Mouse (Mus musculus): ENCODE measurements at regions not wholly inside any gene's neighbourhood (a gene's known extent, or its start where the extent isn't known, plus 50 kb on each side); places are given as distances from the start of the nearest gene placed in this dataset.
A peak's percentile ranks its signal among the peaks of the same experiment; 100 is the strongest.

DNA sequence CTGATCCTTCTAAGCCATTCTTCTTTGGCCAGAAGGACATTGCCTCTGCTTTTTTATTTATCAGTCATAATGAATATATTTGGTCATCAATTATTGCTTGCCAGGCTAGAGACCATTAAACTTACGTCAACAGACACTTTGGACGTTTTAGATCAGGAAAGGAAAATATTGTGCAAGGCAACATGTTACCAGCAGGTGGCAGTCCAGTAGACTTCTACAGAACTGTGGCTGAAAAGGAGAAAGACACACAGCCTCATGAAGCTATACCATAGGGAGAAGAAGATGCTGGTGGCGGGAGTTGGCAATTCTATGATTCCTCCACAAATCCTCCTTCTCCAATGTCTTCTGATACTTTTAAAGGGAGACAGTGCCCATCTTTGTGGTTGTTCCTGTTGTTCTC lies 471.7 kb downstream of the Kcnj2 start:
- H3K9ac ChIP-seq (replicated peaks): no peak overlapping the region
- 18% methylated on average over 3 of the region's 3 CpGs for WGBS
- no peak for ATAC-seq (ENCODE audit: low FRiP score)

DNA sequence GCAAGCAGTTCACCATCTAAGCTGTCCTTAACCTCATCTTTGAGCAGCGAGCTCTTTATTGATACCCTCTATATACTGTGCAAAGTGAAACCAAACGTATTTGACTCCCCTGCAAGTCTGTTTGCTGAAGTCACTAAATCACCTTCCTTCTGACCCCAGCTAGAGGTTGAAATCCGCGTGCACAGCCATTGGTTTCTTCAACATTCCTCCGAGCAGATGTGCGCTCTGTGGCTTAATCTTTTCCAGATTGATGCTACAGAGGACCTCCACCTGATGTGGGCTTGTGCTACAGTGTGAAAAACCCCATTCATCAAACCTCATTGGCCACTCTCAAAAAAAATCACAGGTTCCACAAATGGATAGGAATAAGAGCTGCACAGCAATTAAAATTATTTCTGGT lies 474.0 kb downstream of the Kcnj2 start:
- Histone ChIP-seq H3K27me3 (replicated peaks) (0 out of 2 replicates have a peak, but pooled peaks cover 6% of the 10 kb centered on the region), H3K4me1 (peaks cover 5% of the 10 kb centered on the region; the same call in 1 of the 2 replicates), H3K9ac (replicated peaks) (no peak overlapping the region), H3K9me3 (replicated peaks) (no peaks in the 10 kb centered on the region), H3K4me3 (replicated peaks) (no peak overlapping the region), H3K4me2 (no peak overlapping the region), H3K27ac (replicated peaks) (no peak overlapping the region), H3K36me3 (no peaks in the 10 kb centered on the region)
- ATAC-seq (ENCODE audit: low FRiP score): no peak
- WGBS: 76% methylated on average over 6 of the region's 6 CpGs

More for the DNA sequence above, 471.7 kb downstream of the Kcnj2 start:
- H3K4me1 ChIP-seq: peaks cover 5% of the 10 kb centered on the region; the same call in 1 of the 2 replicates
- 0 out of 2 replicates have a peak, but pooled peaks cover 9% of the 10 kb centered on the region for H3K27me3 ChIP-seq (replicated peaks)
- H3K27ac ChIP-seq (replicated peaks): no peak overlapping the region
- H3K4me2 ChIP-seq: no peak overlapping the region
- H3K4me3 ChIP-seq (replicated peaks): no peak overlapping the region
- no peaks in the 10 kb centered on the region for H3K9me3 ChIP-seq (replicated peaks)
- H3K36me3 ChIP-seq: no peaks in the 10 kb centered on the region

DNA sequence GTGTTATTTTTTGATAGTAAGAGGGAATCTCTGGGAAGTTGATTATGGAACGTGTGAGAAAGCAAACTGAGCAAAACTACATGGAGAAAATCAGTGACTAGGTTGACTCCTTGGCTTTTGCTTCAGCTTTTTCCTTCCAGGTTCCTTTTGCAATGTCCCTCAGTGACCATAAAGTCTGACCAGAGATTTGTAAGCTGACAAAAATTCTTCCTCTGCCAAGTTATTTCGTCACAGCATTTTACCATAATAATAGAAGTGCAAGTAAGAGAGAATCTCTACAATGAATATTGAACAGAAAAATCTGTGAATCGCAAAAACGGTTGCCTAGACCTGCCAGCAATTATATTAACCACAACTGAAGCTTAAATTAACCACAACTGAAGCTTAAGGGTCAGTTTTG lies 479.3 kb downstream of the Kcnj2 start:
- WGBS: 87% methylated on average over 4 of the region's 4 CpGs

DNA sequence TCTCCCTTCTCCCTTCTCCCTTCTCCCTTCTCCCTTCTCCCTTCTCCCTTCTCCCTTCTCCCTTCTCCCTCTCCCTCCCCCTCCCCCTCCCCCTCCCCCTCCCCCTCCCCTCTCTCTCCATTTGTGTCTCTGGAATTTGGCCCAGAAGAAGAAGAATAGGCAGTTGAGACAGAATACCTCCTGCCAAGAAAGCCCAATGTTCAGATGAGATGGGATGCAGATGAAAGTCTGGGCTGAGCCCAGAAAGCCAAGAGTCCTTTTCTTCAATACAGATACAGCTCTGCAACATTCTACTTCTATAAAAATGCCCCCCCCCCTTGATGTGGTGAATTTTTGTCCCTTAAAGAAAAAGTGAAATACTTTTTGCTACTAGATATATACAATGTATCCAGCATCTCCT lies 489.2 kb downstream of the Kcnj2 start:
- no peak for ATAC-seq (ENCODE audit: low FRiP score)
- H3K27me3 ChIP-seq (replicated peaks): no peaks in the 10 kb centered on the region
- no peak overlapping the region for H3K27ac ChIP-seq (replicated peaks)
- no peaks in the 10 kb centered on the region for H3K9me3 ChIP-seq (replicated peaks)
- H3K36me3 ChIP-seq: no peaks in the 10 kb centered on the region
- no peak overlapping the region for H3K4me3 ChIP-seq (replicated peaks)
- no peak overlapping the region for H3K9ac ChIP-seq (replicated peaks)
- no peak overlapping the region for H3K4me2 ChIP-seq
- no peaks in the 10 kb centered on the region for H3K4me1 ChIP-seq

More for the DNA sequence above, 479.3 kb downstream of the Kcnj2 start:
- Histone ChIP-seq H3K36me3 (no peaks in the 10 kb centered on the region), H3K4me1 (no peaks in the 10 kb centered on the region), H3K4me3 (replicated peaks) (no peak overlapping the region), H3K27me3 (replicated peaks) (no peaks in the 10 kb centered on the region), H3K4me2 (no peak overlapping the region), H3K9me3 (replicated peaks) (no peaks in the 10 kb centered on the region), H3K9ac (replicated peaks) (no peak overlapping the region), H3K27ac (replicated peaks) (no peak overlapping the region)
- no peak for ATAC-seq (ENCODE audit: low FRiP score)

DNA sequence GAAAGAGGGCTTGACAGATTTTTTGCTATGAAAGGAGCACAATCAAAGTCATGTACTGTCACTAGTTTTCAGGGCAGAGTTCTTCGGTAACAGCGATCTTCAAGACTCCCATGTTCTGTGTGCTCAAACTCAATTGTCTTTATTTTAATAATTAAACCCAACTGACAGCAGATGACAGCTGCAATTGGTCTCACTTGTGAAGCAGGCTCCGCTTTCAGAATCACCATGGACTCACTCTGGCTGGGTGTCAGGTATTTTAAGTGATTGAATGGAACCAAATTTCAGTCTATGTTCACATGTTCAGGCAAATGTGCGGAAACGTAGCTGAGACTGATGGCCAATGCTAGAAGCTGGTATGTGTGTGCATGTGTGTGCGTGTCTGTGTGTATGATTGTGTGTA lies 489.7 kb downstream of the Kcnj2 start:
- ATAC-seq (ENCODE audit: low FRiP score): no peak
- no peak overlapping the region for H3K27ac ChIP-seq (replicated peaks)
- WGBS: 78% methylated on average over 6 of the region's 6 CpGs

DNA sequence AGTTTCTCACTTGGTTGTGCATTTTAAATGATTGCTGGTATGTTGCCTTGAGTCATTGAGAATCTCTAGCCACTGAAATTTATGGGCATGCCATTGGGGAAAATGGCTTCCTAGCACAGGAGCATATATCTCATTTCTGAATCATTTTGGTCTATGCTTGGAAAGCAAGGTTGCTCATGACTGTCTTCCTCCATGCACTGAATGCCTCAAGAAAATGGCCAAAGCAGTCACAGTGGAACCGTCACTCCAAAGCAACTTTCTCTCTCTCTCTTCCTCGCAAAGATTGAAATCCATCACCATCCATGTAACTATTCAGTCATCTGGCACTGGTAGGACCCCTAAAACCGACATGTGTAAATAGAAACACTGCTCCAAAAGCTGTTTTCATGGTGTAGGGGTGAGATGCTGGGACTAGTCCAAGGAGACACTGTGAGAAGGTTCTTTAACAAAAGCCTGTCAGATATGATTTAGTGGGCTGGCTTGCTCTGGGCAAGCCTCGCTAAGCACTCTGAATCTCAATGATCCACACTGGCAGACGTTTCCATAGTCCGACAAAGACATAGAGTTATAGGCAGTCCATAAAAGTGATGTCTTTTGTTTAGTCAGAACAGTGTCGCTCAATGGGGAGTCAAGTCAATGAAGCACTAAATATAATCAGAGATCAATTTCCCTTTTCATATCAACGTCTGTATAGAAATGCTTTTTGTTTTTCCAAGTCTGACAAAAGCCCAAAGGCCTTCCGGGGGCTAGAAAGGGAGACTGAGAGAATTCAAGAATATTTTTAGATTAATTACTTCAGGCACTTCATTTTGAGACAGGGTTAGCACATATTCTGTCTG lies 492.6 kb downstream of the Kcnj2 start:
- no peak overlapping the region for H3K4me3 ChIP-seq (replicated peaks)
- no peak overlapping the region for H3K9ac ChIP-seq (replicated peaks)
- no peak overlapping the region for H3K27ac ChIP-seq (replicated peaks)
- H3K36me3 ChIP-seq: no peaks in the 10 kb centered on the region
- 12% methylated on average over 9 of the region's 9 CpGs for WGBS
- H3K27me3 ChIP-seq (replicated peaks): no peaks in the 10 kb centered on the region
- no peak overlapping the region for H3K4me2 ChIP-seq
- no peaks in the 10 kb centered on the region for H3K4me1 ChIP-seq
- H3K9me3 ChIP-seq (replicated peaks): no peaks in the 10 kb centered on the region
- no peak; the same call in 1 of the 2 replicates for ATAC-seq (ENCODE audit: low FRiP score)

More for the DNA sequence above, 489.7 kb downstream of the Kcnj2 start:
- H3K4me3 ChIP-seq (replicated peaks): no peak overlapping the region
- H3K4me1 ChIP-seq: no peaks in the 10 kb centered on the region
- no peak overlapping the region for H3K4me2 ChIP-seq
- H3K9me3 ChIP-seq (replicated peaks): no peaks in the 10 kb centered on the region
- no peak overlapping the region for H3K9ac ChIP-seq (replicated peaks)
- H3K36me3 ChIP-seq: no peaks in the 10 kb centered on the region
- no peaks in the 10 kb centered on the region for H3K27me3 ChIP-seq (replicated peaks)

DNA sequence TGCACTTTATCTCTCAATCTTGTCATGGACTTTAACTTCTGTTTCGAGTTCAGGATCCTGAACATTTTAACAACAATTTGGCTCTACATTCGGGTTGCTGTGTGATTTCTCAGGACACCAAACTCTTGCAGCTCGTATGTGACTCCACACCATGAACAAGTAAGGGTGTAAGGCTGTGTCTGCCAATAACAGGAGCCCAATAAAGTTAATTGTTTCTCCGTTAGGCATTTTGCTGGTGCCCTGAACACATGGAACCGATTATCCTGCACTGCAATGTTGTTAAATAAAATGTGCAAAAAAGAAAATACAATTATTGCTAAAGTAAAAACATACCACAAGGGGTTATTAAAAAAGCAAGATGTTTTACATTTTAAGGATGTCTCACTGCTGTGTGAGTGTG lies 497.2 kb downstream of the Kcnj2 start:
- no peak for ATAC-seq (ENCODE audit: low FRiP score)
- H3K27ac ChIP-seq (replicated peaks): no peak overlapping the region
- H3K36me3 ChIP-seq: no peaks in the 10 kb centered on the region
- WGBS: 50% methylated on average over 5 of the region's 5 CpGs
- H3K4me3 ChIP-seq (replicated peaks): no peak overlapping the region
- H3K9ac ChIP-seq (replicated peaks): no peak overlapping the region
- no peaks in the 10 kb centered on the region for H3K4me1 ChIP-seq
- no peak overlapping the region for H3K4me2 ChIP-seq
- H3K27me3 ChIP-seq (replicated peaks): no peaks in the 10 kb centered on the region
- H3K9me3 ChIP-seq (replicated peaks): no peaks in the 10 kb centered on the region

DNA sequence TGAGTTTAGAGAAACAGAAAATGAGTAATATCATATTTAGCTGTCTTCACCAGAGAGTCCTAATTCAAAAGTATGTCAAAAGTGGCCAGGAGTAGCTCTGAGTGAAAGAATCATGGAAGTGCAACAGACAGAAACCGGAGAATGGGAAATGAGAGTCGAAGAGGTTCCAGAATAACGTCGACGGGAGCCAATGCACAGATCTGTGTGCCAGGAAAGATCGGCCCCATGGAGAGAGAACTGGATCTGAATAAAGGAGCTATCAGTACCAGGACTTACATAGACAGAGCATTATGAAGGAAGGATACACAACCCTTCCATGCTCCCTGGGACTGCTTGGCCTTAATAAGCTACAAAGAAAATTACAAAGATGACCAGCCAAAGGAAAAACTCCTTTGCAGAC lies 502.1 kb downstream of the Kcnj2 start:
- H3K4me1 ChIP-seq: no peaks in the 10 kb centered on the region
- H3K36me3 ChIP-seq: no peaks in the 10 kb centered on the region
- 88% methylated on average over 6 of the region's 6 CpGs for WGBS
- H3K27me3 ChIP-seq (replicated peaks): no peaks in the 10 kb centered on the region
- no peak overlapping the region for H3K9ac ChIP-seq (replicated peaks)
- H3K27ac ChIP-seq (replicated peaks): no peak overlapping the region
- no peaks in the 10 kb centered on the region for H3K9me3 ChIP-seq (replicated peaks)
- no peak overlapping the region for H3K4me2 ChIP-seq
- no peak overlapping the region for H3K4me3 ChIP-seq (replicated peaks)
- ATAC-seq (ENCODE audit: low FRiP score): no peak

DNA sequence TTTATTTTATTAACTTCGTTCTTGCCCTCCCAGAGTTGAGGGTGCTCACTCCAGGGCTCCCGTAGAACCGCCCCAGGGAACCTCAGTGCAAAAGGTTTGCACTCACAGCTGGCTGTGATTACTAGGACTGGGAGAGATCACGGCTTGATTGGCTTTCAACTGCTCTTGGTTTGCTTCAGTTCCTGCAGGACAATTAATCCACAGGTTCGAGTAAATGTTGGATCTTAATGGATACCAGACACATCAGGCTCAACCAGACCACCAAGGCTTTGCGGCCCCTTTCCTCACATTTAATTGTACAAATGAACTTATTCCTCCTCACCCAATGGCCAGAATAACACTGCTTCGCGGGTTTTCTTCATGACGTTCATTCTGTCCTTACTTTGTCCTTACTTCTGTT lies 502.9 kb downstream of the Kcnj2 start:
- no peak for ATAC-seq (ENCODE audit: low FRiP score)
- Histone ChIP-seq H3K27ac (replicated peaks) (no peak overlapping the region), H3K4me2 (no peak overlapping the region), H3K27me3 (replicated peaks) (no peaks in the 10 kb centered on the region), H3K4me3 (replicated peaks) (no peak overlapping the region), H3K36me3 (no peaks in the 10 kb centered on the region), H3K4me1 (no peaks in the 10 kb centered on the region), H3K9me3 (replicated peaks) (0 out of 2 replicates have a peak, but pooled peaks cover 4% of the 10 kb centered on the region), H3K9ac (replicated peaks) (no peak overlapping the region)
- 86% methylated on average over 9 of the region's 9 CpGs for WGBS

DNA sequence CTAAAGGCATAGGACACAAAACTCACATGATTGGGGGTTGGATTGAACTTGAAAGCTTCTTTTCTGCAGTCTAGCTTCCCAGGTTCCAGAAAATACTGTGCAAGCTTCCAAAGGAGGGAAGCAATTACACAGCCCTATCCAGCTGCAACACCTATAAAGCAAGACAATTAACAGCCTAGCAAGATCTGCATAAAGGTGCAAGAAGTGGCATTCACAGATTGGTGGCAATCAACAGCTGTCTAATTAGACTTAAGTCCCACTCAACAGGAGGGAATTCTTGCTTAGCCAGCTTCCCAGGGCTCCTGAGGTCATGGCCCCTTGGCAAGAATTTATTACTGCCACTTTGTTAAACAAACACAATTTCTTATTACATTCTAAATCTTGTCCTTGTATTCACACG lies 511.9 kb downstream of the Kcnj2 start:
- no peak overlapping the region for H3K27ac ChIP-seq (replicated peaks)
- 3% methylated on average over 1 of the region's 1 CpGs for WGBS
- H3K36me3 ChIP-seq: no peaks in the 10 kb centered on the region
- no peak overlapping the region for H3K4me2 ChIP-seq
- H3K9me3 ChIP-seq (replicated peaks): 0 out of 2 replicates have a peak, but pooled peaks cover 4% of the 10 kb centered on the region
- H3K4me1 ChIP-seq: no peaks in the 10 kb centered on the region
- no peaks in the 10 kb centered on the region for H3K27me3 ChIP-seq (replicated peaks)
- ATAC-seq (ENCODE audit: low FRiP score): no peak
- H3K9ac ChIP-seq (replicated peaks): no peak overlapping the region
- H3K4me3 ChIP-seq (replicated peaks): no peak overlapping the region

DNA sequence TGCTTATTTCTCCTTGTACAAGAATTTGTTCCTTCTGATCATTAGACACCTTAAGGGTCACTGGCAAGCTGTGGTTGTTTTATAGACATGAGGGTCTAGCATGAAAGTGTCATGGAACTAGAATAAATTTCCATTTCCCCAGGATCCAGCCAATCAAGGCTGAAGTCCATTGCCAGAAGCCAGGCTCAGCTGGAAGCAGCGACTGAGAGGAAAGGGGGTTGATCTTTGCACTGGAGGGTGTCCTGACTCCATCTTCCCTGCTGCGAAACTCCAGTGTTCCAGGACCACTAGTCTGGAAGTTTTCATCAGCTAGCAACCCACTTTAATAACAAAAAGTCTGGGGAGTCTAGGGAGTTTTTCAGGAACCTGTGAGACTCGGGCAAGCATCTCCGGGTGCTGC lies 517.0 kb downstream of the Kcnj2 start:
- no peak for ATAC-seq (ENCODE audit: low FRiP score)
- WGBS: 82% methylated on average over 4 of the region's 4 CpGs
- H3K4me1 ChIP-seq: no peaks in the 10 kb centered on the region
- H3K27ac ChIP-seq (replicated peaks): no peak overlapping the region
- no peak overlapping the region for H3K9ac ChIP-seq (replicated peaks)
- peak overlapping the region; percentile 25; the same call in 1 of the 2 replicates for H3K4me2 ChIP-seq
- H3K27me3 ChIP-seq (replicated peaks): no peaks in the 10 kb centered on the region
- no peak overlapping the region for H3K4me3 ChIP-seq (replicated peaks)
- H3K36me3 ChIP-seq: no peaks in the 10 kb centered on the region
- 0 out of 2 replicates have a peak, but pooled peaks cover 6% of the 10 kb centered on the region for H3K9me3 ChIP-seq (replicated peaks)

DNA sequence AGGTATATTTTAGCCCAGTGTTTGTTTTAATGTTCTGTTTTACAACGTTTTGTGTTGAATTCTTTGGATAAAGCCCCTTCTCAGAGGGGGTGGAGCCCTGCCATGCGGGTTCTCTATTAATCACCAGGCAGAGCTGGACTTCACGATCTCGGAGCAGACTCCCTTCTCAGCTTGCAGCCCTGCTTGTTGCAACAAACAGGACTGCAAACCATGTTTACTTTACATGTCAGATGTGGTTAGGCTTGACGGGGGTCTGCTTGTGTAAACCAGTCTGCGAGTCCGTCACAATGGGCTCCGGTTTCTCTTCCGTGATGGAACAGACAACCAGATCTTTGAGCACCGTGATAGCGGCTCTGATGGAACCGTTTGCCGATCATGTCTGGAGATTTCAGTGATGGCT lies 517.6 kb downstream of the Kcnj2 start:
- Histone ChIP-seq H3K9ac (replicated peaks) (no peak overlapping the region), H3K4me1 (no peaks in the 10 kb centered on the region), H3K9me3 (replicated peaks) (0 out of 2 replicates have a peak, but pooled peaks cover 6% of the 10 kb centered on the region), H3K4me2 (peak overlapping the region; percentile 25), H3K4me3 (replicated peaks) (no peak overlapping the region), H3K27ac (replicated peaks) (no peak overlapping the region), H3K36me3 (no peaks in the 10 kb centered on the region), H3K27me3 (replicated peaks) (no peaks in the 10 kb centered on the region)
- WGBS: 74% methylated on average over 13 of the region's 13 CpGs
- ATAC-seq (ENCODE audit: low FRiP score): no peak

All from neural tube, embryonic 15.5 days (tissue).